Mouse (Mus musculus): ENCODE results near the gene Snapc3. TPM values are rescaled to one million over a fixed set of nuclear protein-coding genes. Genes with fewer than 3 reads are reported as not detected.

Gene Snapc3
- total and polyA plus RNA-seq, 3 experiments, result 18.2 to 28.7 (median 18.8) TPM

DNA sequence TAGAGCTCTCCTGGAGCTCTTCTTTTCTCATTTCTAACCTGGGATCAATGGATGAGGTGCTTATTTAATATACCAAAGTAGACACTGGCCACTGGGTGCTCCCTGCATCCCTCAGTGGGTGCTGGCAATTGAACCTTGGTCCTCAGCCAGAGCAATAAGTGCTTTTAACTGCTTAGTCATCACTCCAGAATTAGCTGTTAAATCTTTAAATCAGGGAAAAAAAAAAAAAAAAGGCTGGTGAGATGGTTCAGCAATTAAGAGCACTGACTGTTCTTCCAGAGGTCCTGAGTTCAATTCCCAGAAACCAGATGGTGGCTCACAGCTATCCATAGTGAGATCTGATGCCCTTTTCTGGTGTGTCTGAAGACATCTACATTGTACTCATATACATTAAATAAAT is 15.8 kb upstream of the Snapc3 start:
- Histone ChIP-seq H3K9me3 (replicated peaks; ENCODE audit: low read length) (peaks cover 7% of the 10 kb centered on the region), H3K4me3 (replicated peaks in 1 of 3; ENCODE audit: low read depth in 2 of 3, low read length in 2 of 3, poor library complexity in 1 of 3) (no peak overlapping the region), H3K36me3 (replicated peaks in 1 of 2; ENCODE audit: control insufficient read depth in 1 of 2, insufficient read depth in 1 of 2, low read length in 1 of 2) (no peaks in the 10 kb centered on the region), H3K27me3 (replicated peaks) (no peaks in the 10 kb centered on the region), H3K79me2 (replicated peaks; ENCODE audit: control insufficient read depth, extremely low read depth, insufficient read depth, poor library complexity, severe bottlenecking) (no peaks in the 10 kb centered on the region), H3K4me1 (ENCODE audit: control insufficient read depth in 1 of 2, insufficient read depth in 2 of 2) (no peaks in the 10 kb centered on the region), H3K27ac (ENCODE audit: insufficient read depth, low read depth) (no peak overlapping the region), H3K9ac (ENCODE audit: insufficient read depth, low read depth) (no peak overlapping the region), H3K4me2 (ENCODE audit: insufficient read depth, low read depth, poor library complexity, severe bottlenecking) (no peak overlapping the region)
- dilution Hi-C loops (cut with MboI; ENCODE audit: extremely low pct_ligation_motif_present, extremely low pct_unique_long_range_greater_than_20kb, low sequenced_read_pairs), result no loop called here
- no peak for DNase-seq (ENCODE audit: extremely low read depth)
- no peak for TF ChIP-seq MAZ (IDR thresholded peaks at IDR 0.05; ENCODE audit: low read depth, low read length)
- no peak for TF ChIP-seq JUND (conservative IDR thresholded peaks at IDR 0.05; ENCODE audit: low read depth, low read length)
- TF ChIP-seq PAX5 (IDR thresholded peaks at IDR 0.05; ENCODE audit: low read length), result no peak
- TF ChIP-seq CHD2 (IDR thresholded peaks at IDR 0.05; ENCODE audit: low read length), result no peak
- no peak for TF ChIP-seq ZC3H11A (IDR thresholded peaks at IDR 0.05; ENCODE audit: low read depth, low read length)
- TF ChIP-seq CHD1 (IDR thresholded peaks at IDR 0.05; ENCODE audit: low read depth, low read length), result no peak
- in situ Hi-C loops (cut with MboI; ENCODE audit: low pct_ligation_motif_present, low pct_unique_long_range_greater_than_20kb, low sequenced_read_pairs), result no loop called here

DNA sequence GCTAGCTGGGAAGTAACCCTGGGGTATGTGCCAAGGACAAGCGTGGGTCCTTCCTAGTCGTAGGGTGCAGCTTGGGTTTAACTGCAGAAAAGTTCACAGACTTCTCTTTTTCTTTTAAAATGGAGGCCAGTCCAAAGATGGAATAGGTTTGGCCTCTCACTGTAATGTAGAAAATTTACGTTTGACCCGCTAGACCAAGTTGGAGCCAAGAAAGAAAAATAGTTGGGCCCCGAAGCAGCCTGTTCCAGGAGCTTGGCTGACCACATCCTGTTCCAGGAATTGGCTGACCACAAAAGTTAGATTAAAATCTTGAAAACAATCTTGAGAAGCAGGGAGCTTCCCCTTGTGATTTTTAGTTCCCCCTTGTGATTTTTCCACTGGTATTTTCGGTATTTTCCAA is 9.8 kb upstream of the Snapc3 start:
- Histone ChIP-seq H3K9me3 (replicated peaks; ENCODE audit: low read length) (peaks cover 18% of the 10 kb centered on the region), H3K9ac (ENCODE audit: insufficient read depth, low read depth) (no peak overlapping the region), H3K4me2 (ENCODE audit: insufficient read depth, low read depth, poor library complexity, severe bottlenecking) (no peak overlapping the region), H3K27me3 (replicated peaks) (no peaks in the 10 kb centered on the region), H3K4me3 (replicated peaks in 1 of 3; ENCODE audit: low read depth in 2 of 3, low read length in 2 of 3, poor library complexity in 1 of 3) (no peak overlapping the region), H3K27ac (ENCODE audit: insufficient read depth, low read depth) (no peak overlapping the region), H3K36me3 (replicated peaks in 1 of 2; ENCODE audit: control insufficient read depth in 1 of 2, insufficient read depth in 1 of 2, low read length in 1 of 2) (no peaks in the 10 kb centered on the region), H3K4me1 (ENCODE audit: control insufficient read depth in 1 of 2, insufficient read depth in 2 of 2) (peaks cover 0 to 4% of the 10 kb centered on the region in 2 experiments; a peak in 1 of 4 replicates), H3K79me2 (replicated peaks; ENCODE audit: control insufficient read depth, extremely low read depth, insufficient read depth, poor library complexity, severe bottlenecking) (no peaks in the 10 kb centered on the region)
- DNase-seq (ENCODE audit: extremely low read depth), result no peak
- no peak for TF ChIP-seq TBP (conservative IDR thresholded peaks at IDR 0.05; ENCODE audit: low read depth, low read length)
- TF ChIP-seq CHD1 (IDR thresholded peaks at IDR 0.05; ENCODE audit: low read depth, low read length), result no peak
- no peak for TF ChIP-seq GABPA (IDR thresholded peaks at IDR 0.05; ENCODE audit: insufficient replicate concordance, low read depth, low read length)
- TF ChIP-seq CTCF (conservative IDR thresholded peaks at IDR 0.05 in 1 of 2, IDR thresholded peaks at IDR 0.05 in 1 of 2; ENCODE audit: low read depth in 2 of 2, low read length in 2 of 2), result no peak
- TF ChIP-seq ELF1 (IDR thresholded peaks at IDR 0.05; ENCODE audit: low read depth, low read length), result no peak
- no peak for TF ChIP-seq JUN (IDR thresholded peaks at IDR 0.05; ENCODE audit: insufficient read depth, low read depth, low read length)
- no peak for TF ChIP-seq POLR2AphosphoS2 (IDR thresholded peaks at IDR 0.05; ENCODE audit: low read depth, low read length)
- in situ Hi-C loops (cut with MboI; ENCODE audit: low pct_ligation_motif_present, low pct_unique_long_range_greater_than_20kb, low sequenced_read_pairs) (no loop called here), dilution Hi-C loops (cut with MboI; ENCODE audit: extremely low pct_ligation_motif_present, extremely low pct_unique_long_range_greater_than_20kb, low sequenced_read_pairs) (no loop called here)

DNA sequence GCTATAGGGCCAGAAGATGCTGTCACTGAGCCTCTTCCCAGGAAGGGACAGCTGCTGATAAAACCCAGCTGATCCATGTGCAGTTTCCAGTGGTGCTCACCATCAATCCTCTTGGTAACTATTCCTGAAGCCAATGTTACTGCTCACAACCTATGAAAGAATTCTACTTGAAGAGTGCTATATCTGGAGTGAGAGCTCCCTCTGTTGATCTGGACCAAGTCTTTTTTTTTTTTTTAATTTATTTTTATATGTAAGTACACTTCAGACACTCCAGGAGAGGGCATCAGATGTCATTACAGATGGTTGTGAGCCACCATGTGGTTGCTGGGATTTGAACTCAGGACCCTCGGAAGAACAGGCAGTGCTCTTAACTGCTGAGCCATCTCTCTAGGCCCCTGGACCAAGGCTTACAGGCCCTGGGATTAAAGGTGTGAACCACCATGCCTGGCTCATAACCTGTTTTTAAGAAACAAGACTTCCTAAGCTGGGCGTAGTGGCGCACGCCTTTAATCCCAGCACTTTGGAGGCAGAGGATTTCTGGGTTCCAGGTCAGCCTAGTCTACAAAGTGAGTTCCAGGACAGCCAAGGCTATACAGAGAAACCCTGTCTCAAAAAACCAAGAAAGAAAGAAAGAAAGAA is 7.5 kb upstream of the Snapc3 start:
- H3K4me3 ChIP-seq (replicated peaks in 1 of 3; ENCODE audit: low read depth in 2 of 3, low read length in 2 of 3, poor library complexity in 1 of 3), result no peak overlapping the region
- H3K4me1 ChIP-seq (ENCODE audit: control insufficient read depth in 1 of 2, insufficient read depth in 2 of 2), result peaks cover 0 to 4% of the 10 kb centered on the region in 2 experiments; a peak in 1 of 4 replicates
- H3K9me3 ChIP-seq (replicated peaks; ENCODE audit: low read length), result peaks cover 11% of the 10 kb centered on the region
- TF ChIP-seq ZNF384 (IDR thresholded peaks at IDR 0.05; ENCODE audit: low read depth, low read length) (peak; percentile 77), HCFC1 (IDR thresholded peaks at IDR 0.05; ENCODE audit: low read depth, low read length) (no peak), RAD21 (IDR thresholded peaks at IDR 0.05; ENCODE audit: low read depth, low read length) (peak; percentile 38), TBP (conservative IDR thresholded peaks at IDR 0.05; ENCODE audit: low read depth, low read length) (no peak), NRF1 (IDR thresholded peaks at IDR 0.05; ENCODE audit: low read depth, low read length) (no peak), CTCF (conservative IDR thresholded peaks at IDR 0.05 in 1 of 2, IDR thresholded peaks at IDR 0.05 in 1 of 2; ENCODE audit: low read depth in 2 of 2, low read length in 2 of 2) (peak in 1 of 2 experiments; percentile 38; a peak in 1 of 4 replicates)
- no peak overlapping the region for H3K9ac ChIP-seq (ENCODE audit: insufficient read depth, low read depth)
- no peaks in the 10 kb centered on the region for H3K79me2 ChIP-seq (replicated peaks; ENCODE audit: control insufficient read depth, extremely low read depth, insufficient read depth, poor library complexity, severe bottlenecking)
- in situ Hi-C loops (cut with MboI; ENCODE audit: low pct_ligation_motif_present, low pct_unique_long_range_greater_than_20kb, low sequenced_read_pairs), result no loop called here
- no peaks in the 10 kb centered on the region for H3K36me3 ChIP-seq (replicated peaks in 1 of 2; ENCODE audit: control insufficient read depth in 1 of 2, insufficient read depth in 1 of 2, low read length in 1 of 2)
- no peak for DNase-seq (ENCODE audit: extremely low read depth)
- H3K4me2 ChIP-seq (ENCODE audit: insufficient read depth, low read depth, poor library complexity, severe bottlenecking), result no peak overlapping the region
- no peak overlapping the region for H3K27ac ChIP-seq (ENCODE audit: insufficient read depth, low read depth)
- dilution Hi-C loops (cut with MboI; ENCODE audit: extremely low pct_ligation_motif_present, extremely low pct_unique_long_range_greater_than_20kb, low sequenced_read_pairs), result no loop called here
- H3K27me3 ChIP-seq (replicated peaks), result no peaks in the 10 kb centered on the region

Measured in CH12.LX (cell line).